Mouse (Mus musculus): Measurements from ENCODE around the gene Wfdc8. TPM values are rescaled to one million over a fixed set of nuclear protein-coding genes. Genes with fewer than 3 reads are reported as not detected.
A peak's percentile ranks its signal among the peaks of the same experiment; 100 is the strongest.

Wfdc8 gene
- polyA plus RNA-seq, 1 experiment from 2014 or later, result not detected

DNA sequence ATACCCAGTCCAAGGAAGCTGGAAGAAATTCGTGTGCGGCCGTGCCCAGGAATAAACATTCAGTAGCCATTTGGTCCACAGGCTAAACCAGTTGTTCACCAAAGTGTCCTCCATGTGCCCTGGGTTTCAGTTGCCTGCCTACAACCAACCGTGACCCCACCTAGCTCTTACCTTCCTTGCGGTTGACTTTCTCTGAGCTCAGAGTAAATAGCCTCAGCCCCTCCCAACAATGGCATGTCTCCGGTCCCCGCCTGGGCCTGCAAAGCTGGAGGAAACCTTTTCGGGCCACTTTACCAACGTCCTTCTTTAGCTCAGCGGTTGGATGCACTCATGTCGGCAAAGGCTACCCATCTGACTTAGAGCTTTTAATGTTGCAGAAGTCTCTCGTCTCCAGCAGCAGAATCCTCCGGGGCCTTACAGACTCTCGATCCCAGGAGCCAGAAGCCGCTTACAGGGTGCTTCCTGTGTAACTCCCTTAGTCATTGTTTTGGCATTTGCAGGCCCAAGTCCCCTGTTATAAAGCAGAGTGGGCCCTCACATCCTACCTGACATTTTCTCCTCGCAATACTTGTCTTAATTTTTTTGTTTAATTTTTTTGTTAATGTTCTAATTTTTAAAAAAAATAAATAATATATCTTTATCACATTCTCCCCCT is 54.3 kb downstream of the Wfdc8 start:
- peaks cover 20% of the 10 kb centered on the region for H3K4me1 ChIP-seq
- H3K36me3 ChIP-seq (replicated peaks), result no peaks in the 10 kb centered on the region
- no peak overlapping the region for H3K4me2 ChIP-seq
- H3K27me3 ChIP-seq, result peaks cover 16% of the 10 kb centered on the region
- H3K27ac ChIP-seq, result no peak overlapping the region
- ATAC-seq (ENCODE audit: low FRiP score), result no peak
- H3K4me3 ChIP-seq (replicated peaks), result no peak overlapping the region
- WGBS, result 52% methylated on average over 16 of the region's 16 CpGs
- H3K9me3 ChIP-seq, result no peaks in the 10 kb centered on the region
- no peak overlapping the region for H3K9ac ChIP-seq

GRCm38 (mm10) chr2:164558426-164558825 is 55.0 kb downstream of the Wfdc8 start:
- 84% methylated on average over 8 of the region's 8 CpGs for WGBS
- peaks cover 13% of the 10 kb centered on the region for H3K4me1 ChIP-seq
- no peak for ATAC-seq (ENCODE audit: low FRiP score)
- H3K36me3 ChIP-seq (replicated peaks), result no peaks in the 10 kb centered on the region
- H3K4me2 ChIP-seq, result no peak overlapping the region
- H3K27me3 ChIP-seq, result peaks cover 16% of the 10 kb centered on the region
- H3K27ac ChIP-seq, result no peak overlapping the region
- no peak overlapping the region for H3K9ac ChIP-seq
- no peaks in the 10 kb centered on the region for H3K9me3 ChIP-seq
- no peak overlapping the region for H3K4me3 ChIP-seq (replicated peaks)

GRCm38 (mm10) chr2:164551502-164551901 is 61.9 kb downstream of the Wfdc8 start:
- Histone ChIP-seq H3K4me2 (no peak overlapping the region), H3K27me3 (peaks cover 4% of the 10 kb centered on the region), H3K36me3 (replicated peaks) (no peaks in the 10 kb centered on the region), H3K27ac (no peak overlapping the region), H3K4me3 (replicated peaks) (no peak overlapping the region), H3K4me1 (peaks cover 13% of the 10 kb centered on the region), H3K9ac (no peak overlapping the region), H3K9me3 (no peaks in the 10 kb centered on the region)
- ATAC-seq (ENCODE audit: low FRiP score), result no peak
- 90% methylated on average over 9 of the region's 9 CpGs for WGBS

- Histone ChIP-seq H3K27ac (no peak overlapping the region), H3K9me3 (no peaks in the 10 kb centered on the region), H3K27me3 (peaks cover 4% of the 10 kb centered on the region), H3K4me3 (replicated peaks) (no peak overlapping the region), H3K4me2 (no peak overlapping the region), H3K4me1 (peaks cover 13% of the 10 kb centered on the region), H3K9ac (no peak overlapping the region), H3K36me3 (replicated peaks) (no peaks in the 10 kb centered on the region)
- no peak for ATAC-seq (ENCODE audit: low FRiP score)
- 78% methylated on average over 2 of the region's 2 CpGs for WGBS
Observed at GRCm38 (mm10) chr2:164550895-164551269, 62.5 kb downstream of the Wfdc8 start.

DNA sequence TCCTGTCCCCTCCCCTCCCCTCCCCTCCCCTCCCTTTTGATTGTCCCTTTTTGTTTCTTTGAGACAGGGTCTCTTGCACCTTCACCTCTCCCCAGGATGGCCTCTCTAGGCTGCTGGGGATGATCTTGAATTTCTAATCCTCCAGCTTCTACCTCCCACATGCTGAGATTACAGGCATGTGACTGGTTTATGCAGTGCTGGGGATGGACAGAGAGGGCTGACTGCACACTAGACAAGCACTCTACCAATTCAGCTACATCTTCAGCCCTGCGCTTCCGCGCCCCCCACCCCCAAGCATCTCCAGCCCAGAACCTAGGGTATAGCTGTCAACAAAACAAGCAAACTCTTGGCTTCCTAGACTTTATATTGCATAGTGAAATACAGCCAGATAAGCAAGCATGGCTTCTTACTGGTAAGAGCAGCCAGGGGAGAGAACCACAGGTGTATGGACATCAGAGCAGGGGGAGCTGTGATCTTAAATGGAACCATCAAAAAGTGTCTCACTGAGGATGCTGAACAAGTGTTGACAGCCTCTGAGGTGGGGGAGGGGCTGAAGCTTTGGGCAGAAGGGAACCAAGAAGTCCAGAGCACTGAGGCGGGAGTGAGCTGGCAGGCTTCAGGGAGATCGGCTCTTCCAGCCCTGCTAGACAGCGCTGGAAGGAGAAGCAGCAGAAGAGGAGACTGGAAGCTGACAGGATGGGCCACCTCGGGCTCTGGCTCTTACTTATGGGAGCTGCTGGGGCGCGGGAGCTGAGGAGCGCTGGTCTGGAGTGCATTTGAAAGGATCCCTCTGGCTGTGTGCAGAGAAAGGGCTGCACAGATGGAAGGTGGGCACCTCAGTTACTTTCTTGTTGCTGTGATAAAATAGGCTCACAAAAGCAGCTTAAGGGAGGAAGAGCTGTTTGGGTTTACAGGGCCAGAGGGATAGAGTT is 63.2 kb downstream of the Wfdc8 start:
- Histone ChIP-seq H3K9me3 (no peaks in the 10 kb centered on the region), H3K27me3 (peaks cover 4% of the 10 kb centered on the region; the same call in 1 of the 2 replicates), H3K27ac (no peak overlapping the region), H3K4me2 (peak overlapping the region; percentile 21; the same call in 1 of the 2 replicates), H3K4me3 (replicated peaks) (no peak overlapping the region), H3K4me1 (peaks cover 13% of the 10 kb centered on the region), H3K36me3 (replicated peaks) (no peaks in the 10 kb centered on the region), H3K9ac (no peak overlapping the region)
- ATAC-seq (ENCODE audit: low FRiP score), result no peak
- WGBS, result 21% methylated on average over 10 of the region's 10 CpGs

DNA sequence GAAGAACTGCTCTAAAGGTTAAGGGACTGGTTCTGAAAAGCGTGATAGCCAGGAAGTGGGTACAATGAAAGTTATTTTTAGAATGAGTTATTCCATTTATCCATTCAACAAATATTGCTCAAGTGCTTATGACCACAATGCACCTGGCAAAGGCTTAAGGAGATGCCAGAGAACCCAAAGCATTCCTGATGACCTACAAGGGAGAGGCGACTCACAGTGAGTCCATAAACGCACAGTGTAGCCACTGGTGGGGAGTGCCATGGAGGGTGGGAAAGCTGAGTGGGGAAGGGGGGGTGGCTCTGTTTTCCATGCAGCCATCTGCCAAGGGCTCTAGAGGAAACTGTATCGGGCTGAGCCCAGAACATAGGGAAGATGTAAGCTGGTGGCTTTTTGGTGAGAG is 64.1 kb downstream of the Wfdc8 start:
- H3K9ac ChIP-seq, result no peak overlapping the region
- no peak overlapping the region for H3K4me2 ChIP-seq
- H3K4me1 ChIP-seq, result peaks cover 13% of the 10 kb centered on the region
- no peaks in the 10 kb centered on the region for H3K9me3 ChIP-seq
- H3K27ac ChIP-seq, result no peak overlapping the region
- H3K4me3 ChIP-seq (replicated peaks), result no peak overlapping the region
- no peaks in the 10 kb centered on the region for H3K36me3 ChIP-seq (replicated peaks)
- peaks cover 4% of the 10 kb centered on the region; the same call in 1 of the 2 replicates for H3K27me3 ChIP-seq
- WGBS, result 49% methylated on average over 4 of the region's 4 CpGs
- no peak for ATAC-seq (ENCODE audit: low FRiP score)

Other genes with a start within 250 kb of the Wfdc8 start
- 0.41 TPM in 1 of 2 replicates, not detected in the other for gene Slpi, start 224.5 kb downstream of the Wfdc8 start, polyA plus RNA-seq (2016; fragmentation: Nextera tagmentation; extraction: Ambion mirVana)
- 0.08 and 0.09 TPM in 2 replicates for gene Rbpjl, start 210.5 kb downstream of the Wfdc8 start, polyA plus RNA-seq (2016; fragmentation: Nextera tagmentation; extraction: Ambion mirVana)
- 3.3 and 4.0 TPM in 2 replicates for gene Matn4, start 208.5 kb downstream of the Wfdc8 start, polyA plus RNA-seq (2016; fragmentation: Nextera tagmentation; extraction: Ambion mirVana)
- gene Sdc4, start 169.7 kb downstream of the Wfdc8 start, polyA plus RNA-seq (2016; fragmentation: Nextera tagmentation; extraction: Ambion mirVana), result 12.1 and 12.6 TPM in 2 replicates
- 60.5 and 67.4 TPM in 2 replicates for gene Sys1, start 156.7 kb downstream of the Wfdc8 start, polyA plus RNA-seq (2016; fragmentation: Nextera tagmentation; extraction: Ambion mirVana)
- 4.7 and 6.2 TPM in 2 replicates for gene Gm20458, start 152.7 kb downstream of the Wfdc8 start, polyA plus RNA-seq (2016; fragmentation: Nextera tagmentation; extraction: Ambion mirVana)
- not detected in 2 replicates for gene Trp53tg5, start 139.9 kb downstream of the Wfdc8 start, polyA plus RNA-seq (2016; fragmentation: Nextera tagmentation; extraction: Ambion mirVana)
- gene Dbndd2, start 127.5 kb downstream of the Wfdc8 start, polyA plus RNA-seq (2016; fragmentation: Nextera tagmentation; extraction: Ambion mirVana), result 4.6 and 4.7 TPM in 2 replicates
- gene Pigt, start 116.1 kb downstream of the Wfdc8 start, polyA plus RNA-seq (2016; fragmentation: Nextera tagmentation; extraction: Ambion mirVana), result 43.3 and 45.2 TPM in 2 replicates
- 29.9 and 34.5 TPM in 2 replicates for gene Wfdc2, start 51.2 kb downstream of the Wfdc8 start, polyA plus RNA-seq (2016; fragmentation: Nextera tagmentation; extraction: Ambion mirVana)
- gene Spint3, start 40.2 kb downstream of the Wfdc8 start, polyA plus RNA-seq (2016; fragmentation: Nextera tagmentation; extraction: Ambion mirVana), result not detected in 2 replicates
- gene Wfdc6a, start 28.2 kb downstream of the Wfdc8 start, polyA plus RNA-seq (2016; fragmentation: Nextera tagmentation; extraction: Ambion mirVana), result not detected in 2 replicates
- not detected in 2 replicates for gene Eppin, start 20.0 kb downstream of the Wfdc8 start, polyA plus RNA-seq (2016; fragmentation: Nextera tagmentation; extraction: Ambion mirVana)
- gene Wfdc6b, start 104 bp downstream of the Wfdc8 start, polyA plus RNA-seq (2016; fragmentation: Nextera tagmentation; extraction: Ambion mirVana), result not detected in 2 replicates
- not detected in 2 replicates for gene Wfdc16, start 25.2 kb upstream of the Wfdc8 start, polyA plus RNA-seq (2016; fragmentation: Nextera tagmentation; extraction: Ambion mirVana)
- not detected in 2 replicates for gene Wfdc10, start 42.4 kb upstream of the Wfdc8 start, polyA plus RNA-seq (2016; fragmentation: Nextera tagmentation; extraction: Ambion mirVana)
- gene Wfdc9, start 43.0 kb upstream of the Wfdc8 start, polyA plus RNA-seq (2016; fragmentation: Nextera tagmentation; extraction: Ambion mirVana), result not detected in 2 replicates
- not detected in 2 replicates for gene Wfdc11, start 60.5 kb upstream of the Wfdc8 start, polyA plus RNA-seq (2016; fragmentation: Nextera tagmentation; extraction: Ambion mirVana)
- gene Wfdc13, start 71.5 kb upstream of the Wfdc8 start, polyA plus RNA-seq (2016; fragmentation: Nextera tagmentation; extraction: Ambion mirVana), result not detected in 2 replicates
- not detected in 2 replicates for gene Spint4, start 84.9 kb upstream of the Wfdc8 start, polyA plus RNA-seq (2016; fragmentation: Nextera tagmentation; extraction: Ambion mirVana)
- gene Spint5, start 101.7 kb upstream of the Wfdc8 start, polyA plus RNA-seq (2016; fragmentation: Nextera tagmentation; extraction: Ambion mirVana), result not detected in 2 replicates
- 0.73 and 0.81 TPM in 2 replicates for gene Wfdc3, start 132.3 kb upstream of the Wfdc8 start, polyA plus RNA-seq (2016; fragmentation: Nextera tagmentation; extraction: Ambion mirVana)
- 83.6 and 88.3 TPM in 2 replicates for gene Dnttip1, start 132.4 kb upstream of the Wfdc8 start, polyA plus RNA-seq (2016; fragmentation: Nextera tagmentation; extraction: Ambion mirVana)
- gene Ube2c, start 156.3 kb upstream of the Wfdc8 start, polyA plus RNA-seq (2016; fragmentation: Nextera tagmentation; extraction: Ambion mirVana), result 601 and 611 TPM in 2 replicates
- 1.3 TPM in 1 of 2 replicates, not detected in the other for gene Tnnc2, start 166.3 kb upstream of the Wfdc8 start, polyA plus RNA-seq (2016; fragmentation: Nextera tagmentation; extraction: Ambion mirVana)
- 11.5 and 13.0 TPM in 2 replicates for gene Snx21, start 172.2 kb upstream of the Wfdc8 start, polyA plus RNA-seq (2016; fragmentation: Nextera tagmentation; extraction: Ambion mirVana)
- gene Acot8, start 191.3 kb upstream of the Wfdc8 start, polyA plus RNA-seq (2016; fragmentation: Nextera tagmentation; extraction: Ambion mirVana), result 13.2 and 13.7 TPM in 2 replicates
- 10.2 and 10.7 TPM in 2 replicates for gene Zswim3, start 191.5 kb upstream of the Wfdc8 start, polyA plus RNA-seq (2016; fragmentation: Nextera tagmentation; extraction: Ambion mirVana)
- gene Zswim1, start 209.1 kb upstream of the Wfdc8 start, polyA plus RNA-seq (2016; fragmentation: Nextera tagmentation; extraction: Ambion mirVana), result 21.4 and 25.7 TPM in 2 replicates
- not detected in 2 replicates for gene Spata25, start 214.9 kb upstream of the Wfdc8 start, polyA plus RNA-seq (2016; fragmentation: Nextera tagmentation; extraction: Ambion mirVana)
- 85.8 and 88.3 TPM in 2 replicates for gene Ctsa, start 219.2 kb upstream of the Wfdc8 start, polyA plus RNA-seq (2016; fragmentation: Nextera tagmentation; extraction: Ambion mirVana)
- gene Neurl2, start 219.8 kb upstream of the Wfdc8 start, polyA plus RNA-seq (2016; fragmentation: Nextera tagmentation; extraction: Ambion mirVana), result 4.2 and 4.6 TPM in 2 replicates
- 39.0 and 40.4 TPM in 2 replicates for gene Pltp, start 244.1 kb upstream of the Wfdc8 start, polyA plus RNA-seq (2016; fragmentation: Nextera tagmentation; extraction: Ambion mirVana)